Mouse (Mus musculus) adrenal gland, postnatal 4 days (tissue): ENCODE measurements around the gene Hcst. TPM values are rescaled to one million over a fixed set of nuclear protein-coding genes. Genes with fewer than 3 reads are reported as not detected.

Experiments
- DNase-seq, 2 experiments: peaks; one replicate each; pipeline ENCODE4 v3.0.0; 2021 to 2022; ENCODE audit warnings: low spot score in 2 of 2, mixed read lengths in 2 of 2
- total RNA-seq, 2 experiments: library from RNA; stranded (reverse); gene quantifications; 2 replicates each; pipeline ENCODE4 v1.2.3; 2021

Gene Hcst
- total RNA-seq, 2 experiments from 2014 or later: 1.6 to 2.2 TPM

DNA sequence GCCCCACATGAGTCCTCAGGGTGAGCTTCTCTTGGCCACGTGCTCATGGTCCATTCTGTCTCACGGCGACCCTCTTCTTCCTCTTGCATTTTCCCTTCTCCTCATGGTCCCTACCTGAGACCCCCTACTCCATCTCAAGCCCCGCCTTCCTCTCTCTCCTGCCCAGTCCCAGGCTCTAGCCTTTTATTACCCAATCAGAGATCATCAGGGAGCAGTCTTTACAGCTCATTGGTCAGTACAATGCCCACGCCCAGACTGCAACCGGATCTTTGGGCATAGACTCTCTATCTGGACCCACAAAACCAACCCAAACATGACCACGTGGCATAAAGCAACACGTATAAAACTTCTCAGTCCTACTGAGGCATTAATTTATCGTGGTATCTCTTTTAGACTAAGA lies 35.5 kb downstream of the Hcst start:
- DNase-seq: no peak

DNA sequence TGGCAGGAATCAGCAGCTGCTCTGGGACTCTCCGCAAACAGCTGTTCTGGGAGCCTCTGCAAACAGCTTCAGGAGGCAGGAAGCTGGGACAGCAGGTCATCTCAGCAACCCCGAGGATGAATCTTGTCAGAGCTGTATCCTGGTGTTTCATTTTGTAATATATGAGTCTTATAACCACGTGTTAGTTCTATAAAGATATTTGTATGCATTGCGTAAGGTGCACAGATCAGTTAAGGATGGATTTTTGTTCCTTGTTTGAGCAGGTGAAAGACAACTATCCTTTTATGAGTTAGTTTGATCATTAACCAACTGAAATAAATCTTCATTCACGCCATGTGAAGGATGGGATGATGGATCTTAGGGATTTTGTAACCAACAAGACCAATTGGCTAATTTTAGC lies 39.6 kb downstream of the Hcst start:
- DNase-seq: no peak

DNA sequence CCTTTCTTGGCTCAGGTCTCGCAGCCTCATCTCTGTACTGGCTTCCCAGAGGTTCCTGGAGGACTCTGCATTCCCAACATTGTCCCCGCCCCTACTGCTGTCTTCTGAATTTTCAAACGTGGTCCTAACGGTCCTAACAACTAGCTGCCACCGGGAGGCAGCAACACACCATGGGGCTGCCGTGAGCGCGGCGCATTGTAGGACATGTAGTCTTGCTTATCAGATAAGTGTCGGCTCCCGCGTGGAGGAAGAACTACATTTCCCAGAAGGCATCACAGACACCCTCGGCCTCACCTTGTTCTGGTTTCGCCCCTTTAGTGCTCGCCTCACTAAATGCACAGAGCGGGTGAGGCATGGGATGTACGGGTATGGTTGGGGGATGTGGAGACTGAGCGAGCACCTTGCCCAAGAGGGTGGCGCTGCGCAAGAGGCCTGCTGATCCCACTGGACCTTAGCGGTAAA lies 46.1 kb downstream of the Hcst start:
- peak; percentile 67 to 84 for DNase-seq

Other genes starting within 250 kb of the Hcst start
- gene Cox7a1, start 235.7 kb downstream of the Hcst start, total RNA-seq: 100 to 1,000 TPM; 176 to 250 TPM
- 100 to 1,000 TPM; 418 to 431 TPM for gene Capns1, start 221.0 kb downstream of the Hcst start, total RNA-seq
- 10 to 100 TPM; 82.1 to 84.3 TPM for gene Polr2i, start 187.9 kb downstream of the Hcst start, total RNA-seq
- 10 to 100 TPM; 84.3 to 85.1 TPM for gene Tbcb, start 187.6 kb downstream of the Hcst start, total RNA-seq
- not detected for gene Ovol3, start 184.1 kb downstream of the Hcst start, total RNA-seq
- gene Thap8, start 139.8 kb downstream of the Hcst start, total RNA-seq: under 1 TPM; 0.54 to 0.70 TPM
- gene Wdr62, start 139.4 kb downstream of the Hcst start, total RNA-seq: 10 to 100 TPM; 12.1 to 13.5 TPM
- gene Clip3, start 128.1 kb downstream of the Hcst start, total RNA-seq: 10 to 100 TPM; 50.8 to 59.8 TPM
- gene Alkbh6, start 111.1 kb downstream of the Hcst start, total RNA-seq: 10 to 100 TPM; 58.1 to 59.4 TPM
- gene Syne4, start 105.0 kb downstream of the Hcst start, total RNA-seq: 10 to 100 TPM; 40.1 to 60.6 TPM
- 1 to 10 TPM; 1.4 to 1.7 TPM for gene E130208F15Rik, start 98.1 kb downstream of the Hcst start, total RNA-seq
- gene Sdhaf1, start 96.0 kb downstream of the Hcst start, total RNA-seq: 10 to 100 TPM; 12.4 to 15.0 TPM
- gene Lrfn3, start 57.1 kb downstream of the Hcst start, total RNA-seq: 10 to 100 TPM; 18.7 to 19.5 TPM
- gene Tyrobp, start 6.1 kb downstream of the Hcst start, total RNA-seq: 10 to 100 TPM; 26.6 to 40.2 TPM
- gene Nfkbid, start 1.9 kb upstream of the Hcst start, total RNA-seq: 1 to 10 TPM; 2.1 to 2.3 TPM
- gene Aplp1, start 25.7 kb upstream of the Hcst start, total RNA-seq: 10 to 100 TPM; 49.5 to 59.1 TPM
- 1 to 10 TPM in 1 of 2 experiments, under 1 TPM in 1; 0.14 to 1.3 TPM for gene Kirrel2, start 37.8 kb upstream of the Hcst start, total RNA-seq
- 1 to 10 TPM in 1 of 2 experiments, under 1 TPM in 1; 0.08 to 7.1 TPM for gene Nphs1, start 38.5 kb upstream of the Hcst start, total RNA-seq
- gene Prodh2, start 73.8 kb upstream of the Hcst start, total RNA-seq: 10 to 100 TPM; 11.6 to 24.9 TPM
- gene Arhgap33, start 115.2 kb upstream of the Hcst start, total RNA-seq: 10 to 100 TPM; 19.3 to 22.9 TPM
- 10 to 100 TPM; 36.3 to 45.7 TPM for gene Hspb6, start 132.3 kb upstream of the Hcst start, total RNA-seq
- 10 to 100 TPM; 12.9 to 16.3 TPM for gene Proser3, start 132.4 kb upstream of the Hcst start, total RNA-seq
- 10 to 100 TPM; 67.7 to 78.0 TPM for gene Lin37, start 140.0 kb upstream of the Hcst start, total RNA-seq
- gene U2af1l4, start 143.4 kb upstream of the Hcst start, total RNA-seq: 10 to 100 TPM; 70.4 to 75.2 TPM
- gene Gm49396, start 143.5 kb upstream of the Hcst start, total RNA-seq: 1 to 10 TPM; 7.6 to 8.7 TPM
- gene Psenen, start 143.8 kb upstream of the Hcst start, total RNA-seq: 100 to 1,000 TPM; 125 to 131 TPM
- 1 to 10 TPM; 4.5 to 5.2 TPM for gene Igflr1, start 145.6 kb upstream of the Hcst start, total RNA-seq
- gene Kmt2b, start 168.9 kb upstream of the Hcst start, total RNA-seq: 10 to 100 TPM; 71.4 to 84.4 TPM
- gene Zbtb32, start 179.1 kb upstream of the Hcst start, total RNA-seq: under 1 TPM in 1 of 2 experiments, not detected in 1; 0.65 TPM
- gene Upk1a, start 193.0 kb upstream of the Hcst start, total RNA-seq: 1 to 10 TPM in 1 of 2 experiments, under 1 TPM in 1; 0.93 to 1.2 TPM
- 100 to 1,000 TPM; 750 to 830 TPM for gene Cox6b1, start 206.3 kb upstream of the Hcst start, total RNA-seq
- not detected for gene Etv2, start 216.0 kb upstream of the Hcst start, total RNA-seq
- 10 to 100 TPM; 89.2 to 89.5 TPM for gene Rbm42, start 230.5 kb upstream of the Hcst start, total RNA-seq
- gene Haus5, start 245.1 kb upstream of the Hcst start, total RNA-seq: 10 to 100 TPM; 20.8 to 22.9 TPM